Mouse (Mus musculus): ENCODE results near the gene Gm20388. TPM values are rescaled to one million over a fixed set of nuclear protein-coding genes. Genes with fewer than 3 reads are reported as not detected.

Gene Gm20388
- polyA plus RNA-seq, 1 experiment from 2014 or later: not detected

- Histone ChIP-seq H3K4me2 (no peak overlapping the region), H3K9ac (no peak overlapping the region), H3K27ac (no peak overlapping the region), H3K4me3 (no peak overlapping the region), H3K27me3 (no peaks in the 10 kb centered on the region), H3K4me1 (peaks cover 8% of the 10 kb centered on the region), H3K9me3 (no peaks in the 10 kb centered on the region), H3K36me3 (peaks cover 6% of the 10 kb centered on the region; the same call in 1 of the 2 replicates)
- 85% methylated on average over 7 of the region's 7 CpGs for WGBS
- no peak for ATAC-seq (ENCODE audit: insufficient number of reproducible peaks, insufficient read depth, low FRiP score, low TSS enrichment, low read depth)
Observed at GRCm38 (mm10) chr8:123048402-123048801, 3137.8 kb downstream of the Gm20388 start.

- 70% methylated on average over 5 of the region's 5 CpGs for WGBS
- no peak overlapping the region for H3K27ac ChIP-seq
- H3K4me1 ChIP-seq: no peaks in the 10 kb centered on the region
- H3K36me3 ChIP-seq: no peaks in the 10 kb centered on the region
- no peaks in the 10 kb centered on the region for H3K9me3 ChIP-seq
- H3K4me3 ChIP-seq: no peak overlapping the region
- no peak overlapping the region for H3K4me2 ChIP-seq
- ATAC-seq (ENCODE audit: insufficient number of reproducible peaks, insufficient read depth, low FRiP score, low TSS enrichment, low read depth): no peak
- no peak overlapping the region for H3K9ac ChIP-seq
- no peaks in the 10 kb centered on the region for H3K27me3 ChIP-seq
Observed at GRCm38 (mm10) chr8:123051458-123051857, 3140.8 kb downstream of the Gm20388 start.

- no peak within 1 kb of the TSS for H3K4me2 ChIP-seq
- H3K4me3 ChIP-seq: no peak within 1 kb of the TSS
- H3K36me3 ChIP-seq: peaks cover 7% of the 10 kb centered on the region
- H3K9me3 ChIP-seq: no peaks in the 10 kb centered on the region
- H3K27me3 ChIP-seq: no peaks in the 10 kb centered on the region
- H3K9ac ChIP-seq: no peak within 1 kb of the TSS
- ATAC-seq (ENCODE audit: insufficient number of reproducible peaks, insufficient read depth, low FRiP score, low TSS enrichment, low read depth): no peak
- H3K27ac ChIP-seq: no peak within 1 kb of the TSS
- 76% methylated on average over 7 of the region's 7 CpGs for WGBS
- H3K4me1 ChIP-seq: peaks cover 22% of the 10 kb centered on the region
Observed at GRCm38 (mm10) chr8:123062721-123063120, 3152.1 kb downstream of the Gm20388 start, which contains the start of gene Spg7. Spg7 (plus strand) TSS chr8:123062942.

- no peak for ATAC-seq (ENCODE audit: insufficient number of reproducible peaks, insufficient read depth, low FRiP score, low TSS enrichment, low read depth)
- peaks cover 15% of the 10 kb centered on the region for H3K36me3 ChIP-seq
- H3K27ac ChIP-seq: no peak overlapping the region
- 76% methylated on average over 4 of the region's 4 CpGs for WGBS
- H3K4me3 ChIP-seq: no peak overlapping the region
- no peaks in the 10 kb centered on the region for H3K9me3 ChIP-seq
- peaks cover 22% of the 10 kb centered on the region for H3K4me1 ChIP-seq
- H3K27me3 ChIP-seq: no peaks in the 10 kb centered on the region
- peak overlapping the region; percentile 80 for H3K4me2 ChIP-seq
- H3K9ac ChIP-seq: 0 out of 2 replicates have a peak overlapping the region, but pooled peaks have one; percentile 93
Observed at GRCm38 (mm10) chr8:123064072-123064471, 3153.4 kb downstream of the Gm20388 start.

DNA sequence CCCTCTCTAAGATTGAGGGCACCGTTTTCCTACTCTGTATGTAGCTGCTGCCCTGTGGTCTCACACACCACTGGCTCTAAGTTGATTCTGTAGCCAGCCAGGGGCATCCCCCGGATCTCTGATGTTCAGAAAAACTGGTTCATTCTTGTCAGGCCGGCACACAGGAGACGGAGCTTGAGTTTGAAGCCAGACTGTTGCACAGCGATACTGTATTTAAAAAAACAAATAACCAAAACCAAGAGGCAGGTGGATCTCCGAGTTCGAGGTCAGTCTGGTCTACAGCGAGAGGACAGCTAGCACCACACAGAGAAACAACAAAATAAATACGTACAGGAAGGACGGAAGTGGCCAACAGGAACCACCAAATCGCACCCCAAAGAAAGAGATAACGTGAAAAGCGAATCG is 3154.2 kb downstream of the Gm20388 start:
- Histone ChIP-seq H3K9me3 (no peaks in the 10 kb centered on the region), H3K4me2 (peak overlapping the region; percentile 80), H3K36me3 (peaks cover 15% of the 10 kb centered on the region), H3K4me1 (peaks cover 22% of the 10 kb centered on the region), H3K4me3 (peak overlapping the region; percentile 97), H3K27ac (peak overlapping the region; percentile 92), H3K27me3 (no peaks in the 10 kb centered on the region), H3K9ac (peak overlapping the region; percentile 93)
- 1% methylated on average over 14 of the region's 14 CpGs for WGBS
- no peak for ATAC-seq (ENCODE audit: insufficient number of reproducible peaks, insufficient read depth, low FRiP score, low TSS enrichment, low read depth)

DNA sequence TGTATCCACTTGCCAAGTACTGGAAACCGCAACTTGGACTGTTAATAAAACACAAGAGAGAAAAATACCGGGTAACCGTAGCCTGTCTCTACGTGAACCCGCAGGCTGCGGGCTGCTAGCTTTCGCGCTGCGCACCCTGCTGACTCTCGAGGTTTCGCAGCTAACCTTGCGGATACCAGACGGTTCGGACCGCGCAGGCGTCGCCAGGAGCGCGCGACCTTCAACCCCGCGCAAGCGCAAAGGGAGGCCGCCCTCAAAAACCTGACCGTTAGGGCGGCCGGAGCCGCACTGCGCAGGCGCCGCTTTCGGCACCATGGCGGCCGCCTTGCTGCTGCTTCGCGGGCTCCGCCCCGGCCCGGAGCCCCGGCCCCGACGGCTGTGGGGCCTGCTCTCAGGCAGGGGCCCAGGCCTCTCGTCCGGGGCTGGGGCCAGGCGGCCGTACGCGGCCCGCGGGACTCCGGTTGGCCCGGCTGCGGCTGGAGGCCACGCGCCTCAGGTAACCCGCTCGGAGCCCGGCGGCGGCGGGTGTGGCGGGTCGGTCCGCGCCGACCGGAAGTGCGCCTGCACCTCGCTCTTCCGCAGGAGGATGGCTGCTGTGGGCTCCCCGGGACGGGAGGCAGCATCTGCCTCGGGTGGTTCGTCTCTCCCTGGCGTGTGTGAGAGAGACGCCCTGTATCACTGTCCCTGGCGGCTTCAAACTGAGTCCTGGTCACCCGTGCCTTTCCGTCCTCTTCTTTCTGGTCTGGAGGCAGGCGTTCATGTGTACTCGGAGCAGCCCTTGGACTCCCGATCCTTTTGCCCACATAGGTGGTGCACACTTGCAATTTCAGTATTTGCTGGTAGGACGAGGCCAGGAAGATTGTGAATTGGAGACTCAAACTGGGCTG is 3154.8 kb downstream of the Gm20388 start:
- peak overlapping the region; percentile 92 for H3K27ac ChIP-seq
- H3K4me2 ChIP-seq: peak overlapping the region; percentile 80
- H3K9ac ChIP-seq: peak overlapping the region; percentile 93
- peak overlapping the region; percentile 97 for H3K4me3 ChIP-seq
- peaks cover 22% of the 10 kb centered on the region for H3K4me1 ChIP-seq
- whole genome bisulfite sequencing: under 1% methylated on average over 84 of the region's 84 CpGs
- H3K9me3 ChIP-seq: no peaks in the 10 kb centered on the region
- ATAC-seq (ENCODE audit: insufficient number of reproducible peaks, insufficient read depth, low FRiP score, low TSS enrichment, low read depth): peak; percentile 95
- H3K36me3 ChIP-seq: peaks cover 20% of the 10 kb centered on the region
- H3K27me3 ChIP-seq: no peaks in the 10 kb centered on the region

DNA sequence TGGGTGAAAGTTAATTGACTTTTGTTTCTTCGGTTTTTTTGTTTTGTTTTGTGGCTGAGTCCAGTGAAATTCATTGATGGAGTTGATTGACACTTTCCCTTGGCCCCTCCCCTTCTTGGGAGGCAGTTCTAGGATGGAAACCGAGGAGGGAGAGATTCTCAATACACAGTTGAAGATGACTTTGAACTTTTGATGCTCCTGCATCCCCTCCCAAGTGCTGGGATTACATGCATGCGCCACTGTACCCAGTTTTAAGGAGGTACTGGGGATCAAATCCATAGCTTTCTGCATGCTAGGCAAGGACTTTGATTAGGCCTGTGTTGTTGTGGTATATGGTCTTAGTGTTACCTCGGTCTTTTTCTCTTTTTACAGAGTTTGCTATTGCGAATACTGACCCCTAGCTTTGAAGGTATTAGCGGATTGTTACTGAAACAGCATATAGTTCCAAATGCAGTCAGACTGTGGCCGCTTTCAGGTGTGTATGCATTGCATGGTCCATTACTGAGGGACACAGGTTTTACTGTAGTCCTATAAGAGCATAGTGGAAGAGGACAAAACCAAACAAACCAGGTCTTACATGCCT is 3155.6 kb downstream of the Gm20388 start:
- 31% methylated on average over 7 of the region's 7 CpGs for WGBS
- Histone ChIP-seq H3K4me3 (peak overlapping the region; percentile 97), H3K9ac (peak overlapping the region; percentile 93), H3K27ac (peak overlapping the region; percentile 92), H3K27me3 (no peaks in the 10 kb centered on the region), H3K4me2 (peak overlapping the region; percentile 80), H3K36me3 (peaks cover 25% of the 10 kb centered on the region), H3K9me3 (no peaks in the 10 kb centered on the region), H3K4me1 (peaks cover 22% of the 10 kb centered on the region)
- ATAC-seq (ENCODE audit: insufficient number of reproducible peaks, insufficient read depth, low FRiP score, low TSS enrichment, low read depth): no peak

GRCm38 (mm10) chr8:123071176-123071575 is 3160.5 kb downstream of the Gm20388 start:
- peaks cover 10% of the 10 kb centered on the region for H3K4me1 ChIP-seq
- 72% methylated on average over 4 of the region's 4 CpGs for WGBS
- no peak overlapping the region for H3K9ac ChIP-seq
- peaks cover 72% of the 10 kb centered on the region for H3K36me3 ChIP-seq
- no peak for ATAC-seq (ENCODE audit: insufficient number of reproducible peaks, insufficient read depth, low FRiP score, low TSS enrichment, low read depth)
- no peak overlapping the region for H3K4me2 ChIP-seq
- H3K9me3 ChIP-seq: no peaks in the 10 kb centered on the region
- H3K27me3 ChIP-seq: no peaks in the 10 kb centered on the region
- no peak overlapping the region for H3K27ac ChIP-seq
- H3K4me3 ChIP-seq: no peak overlapping the region

DNA sequence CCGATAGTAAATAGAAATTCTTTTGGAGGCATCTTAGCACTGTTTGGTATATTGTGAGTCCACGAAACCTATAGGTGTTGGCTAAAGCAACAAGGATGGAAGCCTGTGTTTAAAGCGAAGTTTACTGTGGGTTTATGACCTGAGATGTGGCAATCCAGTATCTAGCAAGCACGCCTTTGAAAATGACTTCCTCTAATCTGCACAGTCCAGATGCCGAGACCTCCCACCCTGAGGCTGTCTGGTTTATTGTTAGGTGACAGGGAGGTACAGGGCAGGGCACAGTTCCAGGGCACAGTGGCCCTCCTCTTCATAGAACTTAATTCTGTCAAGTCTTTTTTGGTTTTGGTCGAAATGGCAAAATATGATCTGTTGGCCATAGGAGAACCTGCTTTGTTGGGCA is 3166.6 kb downstream of the Gm20388 start:
- Histone ChIP-seq H3K4me1 (no peaks in the 10 kb centered on the region), H3K27me3 (no peaks in the 10 kb centered on the region), H3K4me3 (no peak overlapping the region), H3K9ac (peak overlapping the region; percentile 55; the same call in 1 of the 2 replicates), H3K27ac (no peak overlapping the region), H3K36me3 (peaks cover 95% of the 10 kb centered on the region), H3K4me2 (no peak overlapping the region), H3K9me3 (no peaks in the 10 kb centered on the region)
- 89% methylated on average over 6 of the region's 6 CpGs for WGBS
- ATAC-seq (ENCODE audit: insufficient number of reproducible peaks, insufficient read depth, low FRiP score, low TSS enrichment, low read depth): no peak

GRCm38 (mm10) chr8:123082993-123083392 is 3172.4 kb downstream of the Gm20388 start:
- Histone ChIP-seq H3K27ac (no peak overlapping the region), H3K9me3 (no peaks in the 10 kb centered on the region), H3K4me3 (no peak overlapping the region), H3K4me1 (no peaks in the 10 kb centered on the region), H3K9ac (no peak overlapping the region), H3K36me3 (peaks cover 92% of the 10 kb centered on the region), H3K27me3 (no peaks in the 10 kb centered on the region), H3K4me2 (no peak overlapping the region)
- ATAC-seq (ENCODE audit: insufficient number of reproducible peaks, insufficient read depth, low FRiP score, low TSS enrichment, low read depth): no peak
- 81% methylated on average over 6 of the region's 6 CpGs for WGBS

- Histone ChIP-seq H3K4me2 (no peak overlapping the region), H3K36me3 (peaks cover 93% of the 10 kb centered on the region), H3K9ac (no peak overlapping the region), H3K4me3 (no peak overlapping the region), H3K9me3 (no peaks in the 10 kb centered on the region), H3K4me1 (no peaks in the 10 kb centered on the region), H3K27me3 (no peaks in the 10 kb centered on the region), H3K27ac (no peak overlapping the region)
- ATAC-seq (ENCODE audit: insufficient number of reproducible peaks, insufficient read depth, low FRiP score, low TSS enrichment, low read depth): no peak
- 88% methylated on average over 12 of the region's 12 CpGs for WGBS
Observed at GRCm38 (mm10) chr8:123083610-123084009, 3173.0 kb downstream of the Gm20388 start.

DNA sequence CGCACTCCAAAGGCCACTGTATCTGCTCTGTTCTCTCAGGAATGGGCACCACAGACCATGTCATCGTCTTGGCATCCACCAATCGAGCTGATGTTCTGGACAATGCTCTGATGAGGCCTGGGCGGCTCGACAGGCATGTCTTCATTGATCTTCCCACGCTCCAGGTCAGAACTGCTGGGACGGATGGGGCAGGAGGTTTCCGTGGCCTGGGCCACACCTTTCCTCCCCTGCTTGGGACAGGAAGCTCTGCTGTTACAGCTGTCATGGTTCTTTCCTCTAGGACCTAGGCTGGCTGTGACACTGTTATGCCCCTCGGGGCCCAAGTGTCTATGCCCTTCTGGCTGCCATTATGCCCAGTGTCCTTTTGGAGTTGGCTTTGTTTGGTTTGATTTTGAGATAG is 3176.6 kb downstream of the Gm20388 start:
- Histone ChIP-seq H3K27ac (no peak overlapping the region), H3K4me2 (no peak overlapping the region), H3K9ac (no peak overlapping the region), H3K9me3 (no peaks in the 10 kb centered on the region), H3K4me1 (no peaks in the 10 kb centered on the region), H3K4me3 (no peak overlapping the region), H3K27me3 (no peaks in the 10 kb centered on the region), H3K36me3 (peaks cover 94% of the 10 kb centered on the region)
- WGBS: 84% methylated on average over 9 of the region's 9 CpGs
- no peak for ATAC-seq (ENCODE audit: insufficient number of reproducible peaks, insufficient read depth, low FRiP score, low TSS enrichment, low read depth)
